Mouse (Mus musculus): ENCODE data around the gene Nosip.
"Not testable (repeated sequence)": the region's sequence is repeated elsewhere in the genome, so short reads cannot be mapped to it uniquely, and the experiment has no call there.

The Nosip gene

GRCm38 (mm10) chr7:45092048-45092447, 29.8 kb downstream of the Nosip start, which contains the start of gene Rcn3:
Gene Rcn3, minus strand, starts transcription at chr7:45092221.
- DNase-seq: peak; percentile 91

- no peak for DNase-seq
Observed at GRCm38 (mm10) chr7:45092828-45093515, 30.7 kb downstream of the Nosip start.

GRCm38 (mm10) chr7:45093516-45093905, 31.3 kb downstream of the Nosip start:
- DNase-seq: no peak

GRCm38 (mm10) chr7:45094121-45094520, 31.9 kb downstream of the Nosip start:
- DNase-seq: no peak

- DNase-seq: no peak
Observed at GRCm38 (mm10) chr7:45095367-45095766, 33.1 kb downstream of the Nosip start.

- not testable (repeated sequence) for DNase-seq
Observed at GRCm38 (mm10) chr7:45095965-45096364, 33.7 kb downstream of the Nosip start.

GRCm38 (mm10) chr7:45097479-45097878, 35.2 kb downstream of the Nosip start:
- peak; percentile 50 for DNase-seq

- no peak for DNase-seq
Observed at GRCm38 (mm10) chr7:45098541-45099240, 36.5 kb downstream of the Nosip start.

- DNase-seq: no peak
Observed at GRCm38 (mm10) chr7:45100046-45100445, 37.8 kb downstream of the Nosip start.

- no peak for DNase-seq
Observed at GRCm38 (mm10) chr7:45102441-45102840, 40.2 kb downstream of the Nosip start.

- peak; percentile 53 for DNase-seq
Observed at GRCm38 (mm10) chr7:45102940-45103585, 40.8 kb downstream of the Nosip start.

GRCm38 (mm10) chr7:45103652-45104180, 41.5 kb downstream of the Nosip start, which contains the start of gene Fcgrt:
Gene Fcgrt, minus strand, starts transcription at chr7:45103851.
- peak; percentile 96 for DNase-seq

GRCm38 (mm10) chr7:45104941-45105340, 42.7 kb downstream of the Nosip start:
- no peak for DNase-seq

GRCm38 (mm10) chr7:45105491-45105890, 43.3 kb downstream of the Nosip start:
- no peak for DNase-seq

- no peak for DNase-seq
Observed at GRCm38 (mm10) chr7:45106441-45106840, 44.2 kb downstream of the Nosip start.

GRCm38 (mm10) chr7:45107052-45107645, 44.9 kb downstream of the Nosip start:
- DNase-seq: no peak

- DNase-seq: not testable (repeated sequence)
Observed at GRCm38 (mm10) chr7:45110089-45110488, 47.9 kb downstream of the Nosip start.

GRCm38 (mm10) chr7:45111940-45112339, 49.7 kb downstream of the Nosip start:
- DNase-seq: no peak

GRCm38 (mm10) chr7:45112529-45112928, 50.3 kb downstream of the Nosip start:
- DNase-seq: no peak

GRCm38 (mm10) chr7:45113476-45113875, 51.2 kb downstream of the Nosip start:
- no peak for DNase-seq

- DNase-seq: no peak
Observed at GRCm38 (mm10) chr7:45117566-45117965, 55.3 kb downstream of the Nosip start.

- no peak for DNase-seq
Observed at GRCm38 (mm10) chr7:45118336-45118735, 56.1 kb downstream of the Nosip start.

Data from kidney, postnatal 14 days (tissue).